Mouse (Mus musculus) megakaryocyte, embryonic 14.5 days (primary cell): ENCODE results near the gene Efnb2. TPM values are rescaled to one million over a fixed set of nuclear protein-coding genes. Genes with fewer than 3 reads are reported as not detected.

Experiments used
- H3K27me3 ChIP-seq: replicated peaks from 2 replicates; pipeline ENCODE3; 2012; ENCODE audit warnings: inconsistent platforms
- H3K36me3 ChIP-seq: replicated peaks from 2 replicates; pipeline ENCODE3; 2012; ENCODE audit warnings: low read length, inconsistent platforms, mixed read lengths
- H3K4me1 ChIP-seq: 2 replicates; pipeline ENCODE4 v1.6.1; 2012; ENCODE audit warnings: inconsistent platforms
- H3K4me3 ChIP-seq: replicated peaks from 2 replicates; pipeline ENCODE3; 2012; ENCODE audit warnings: moderate library complexity, mild to moderate bottlenecking, inconsistent platforms
- H3K9me3 ChIP-seq: 2 replicates; pipeline ENCODE4 v1.6.1; 2012; ENCODE audit warnings: inconsistent platforms
- FLI1 ChIP-seq: IDR thresholded peaks from 2 replicates; pipeline ENCODE4 v1.6.1; 2012; ENCODE audit warnings: low read length, inconsistent platforms, mixed read lengths
- GATA1 ChIP-seq: IDR thresholded peaks from 3 replicates; pipeline ENCODE4 v1.6.1; 2012; ENCODE audit warnings: mixed read lengths, low read length, inconsistent platforms, borderline replicate concordance
- polyA plus RNA-seq: library from polyadenylated mRNA; stranded (reverse); fragments of >175 nt; gene quantifications from 2 replicates; pipeline ENCODE4 v1.2.3, GENCODE M21; 2012; ENCODE audit warnings: low replicate concordance; ENCODE audit not compliant: insufficient read depth

The Efnb2 gene
- polyA plus RNA-seq, 1 experiment, result 0.19 TPM

DNA sequence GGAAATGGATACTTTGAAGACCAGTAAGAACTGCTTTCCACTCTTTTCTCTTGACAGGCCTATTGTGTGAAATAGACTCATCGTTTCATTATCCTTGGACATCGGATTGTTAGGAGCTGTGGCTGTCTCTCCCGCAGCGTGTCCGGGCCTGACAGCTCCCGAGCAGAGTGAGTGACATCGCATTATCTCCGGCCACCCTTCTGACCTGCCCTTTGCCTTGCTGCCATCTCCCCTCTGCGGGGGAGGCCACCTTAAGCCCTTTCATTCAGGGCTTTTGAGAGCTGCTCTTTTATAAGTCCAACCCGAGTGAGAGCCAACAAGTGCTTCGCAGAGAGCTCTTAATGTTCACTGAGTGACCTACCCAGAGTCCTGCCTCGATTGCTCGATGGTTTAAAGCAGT, 63.6 kb downstream of the Efnb2 start:
- H3K27me3 ChIP-seq, result peaks cover 26% of the 10 kb centered on the region
- peaks cover 16% of the 10 kb centered on the region for H3K9me3 ChIP-seq
- no peak for TF ChIP-seq GATA1
- no peak for TF ChIP-seq FLI1
- no peaks in the 10 kb centered on the region for H3K36me3 ChIP-seq
- peaks cover 27% of the 10 kb centered on the region for H3K4me1 ChIP-seq
- H3K4me3 ChIP-seq, result no peak overlapping the region

GRCm38 (mm10) chr8:8595831-8596611, 65.0 kb downstream of the Efnb2 start:
- Histone ChIP-seq H3K4me3 (no peak overlapping the region), H3K4me1 (peaks cover 18% of the 10 kb centered on the region), H3K9me3 (peaks cover 31% of the 10 kb centered on the region), H3K36me3 (no peaks in the 10 kb centered on the region), H3K27me3 (peaks cover 36% of the 10 kb centered on the region)
- TF ChIP-seq GATA1 (no peak), FLI1 (no peak)

DNA sequence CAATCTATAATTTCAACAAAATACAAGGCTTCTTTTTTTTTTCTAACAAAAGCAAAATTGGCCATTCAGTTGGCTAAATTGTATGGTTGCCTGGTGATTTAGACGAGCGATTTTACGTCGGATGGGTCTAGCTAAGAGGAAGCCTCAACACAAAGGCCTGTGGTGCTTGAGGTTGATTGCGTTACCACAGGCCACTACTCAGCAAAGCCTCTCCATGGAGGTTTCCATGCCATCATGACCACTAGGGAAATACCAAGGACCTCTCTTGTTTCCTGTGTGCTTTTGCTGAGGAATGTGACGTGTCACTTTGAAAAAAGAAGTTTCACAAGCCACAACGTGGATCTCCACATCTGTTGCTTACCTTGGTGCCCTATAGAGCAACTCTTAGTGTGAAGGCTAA, 67.2 kb downstream of the Efnb2 start:
- TF ChIP-seq FLI1 (no peak), GATA1 (no peak)
- Histone ChIP-seq H3K36me3 (no peaks in the 10 kb centered on the region), H3K27me3 (peaks cover 43% of the 10 kb centered on the region), H3K4me3 (peak overlapping the region; percentile 14), H3K9me3 (peaks cover 51% of the 10 kb centered on the region), H3K4me1 (peaks cover 18% of the 10 kb centered on the region)

DNA sequence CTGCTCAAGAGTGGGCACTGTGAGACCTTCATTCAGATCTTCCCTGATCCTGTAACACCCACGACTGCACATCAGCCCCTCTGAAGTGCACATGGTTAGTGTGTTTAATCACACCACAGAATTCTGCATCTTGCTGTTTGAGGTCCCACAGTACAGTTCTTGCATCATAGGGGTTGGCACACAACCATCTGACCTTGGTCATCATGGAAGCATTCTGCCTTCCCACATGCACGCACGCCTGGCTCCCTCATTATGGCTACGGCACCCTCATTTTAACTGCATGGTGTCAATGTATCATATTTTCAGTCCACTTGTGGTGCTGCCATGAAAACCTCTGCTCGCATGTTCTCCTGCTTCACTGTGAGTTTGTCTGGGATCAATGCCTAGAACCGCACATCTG, 67.7 kb downstream of the Efnb2 start:
- Histone ChIP-seq H3K36me3 (no peaks in the 10 kb centered on the region), H3K4me3 (peak overlapping the region; percentile 64), H3K27me3 (peaks cover 45% of the 10 kb centered on the region), H3K9me3 (peaks cover 56% of the 10 kb centered on the region), H3K4me1 (peaks cover 18% of the 10 kb centered on the region)
- TF ChIP-seq GATA1 (no peak), FLI1 (no peak)

DNA sequence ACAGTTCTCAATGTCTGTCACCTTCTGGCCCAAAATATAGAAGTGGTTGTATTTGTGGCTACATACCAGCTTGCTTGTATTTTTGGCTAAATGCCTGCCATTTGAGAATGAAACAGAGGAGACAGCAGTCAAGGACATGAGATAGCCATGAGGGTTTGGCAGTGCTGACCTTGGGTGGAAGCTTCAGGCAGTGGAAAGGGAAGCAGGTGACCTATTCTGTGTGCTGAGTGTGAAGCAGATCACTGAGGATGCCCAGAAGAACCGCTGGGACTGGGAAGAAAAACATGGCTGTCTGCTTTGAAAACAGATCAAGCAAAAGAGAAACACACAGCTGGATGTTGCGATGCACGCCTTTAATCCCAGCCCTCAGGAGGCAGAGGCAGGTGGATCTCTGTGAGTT, 68.7 kb downstream of the Efnb2 start:
- Histone ChIP-seq H3K27me3 (peaks cover 39% of the 10 kb centered on the region), H3K9me3 (peaks cover 56% of the 10 kb centered on the region), H3K4me3 (no peak overlapping the region), H3K36me3 (no peaks in the 10 kb centered on the region), H3K4me1 (peaks cover 18% of the 10 kb centered on the region)
- no peak for TF ChIP-seq FLI1

DNA sequence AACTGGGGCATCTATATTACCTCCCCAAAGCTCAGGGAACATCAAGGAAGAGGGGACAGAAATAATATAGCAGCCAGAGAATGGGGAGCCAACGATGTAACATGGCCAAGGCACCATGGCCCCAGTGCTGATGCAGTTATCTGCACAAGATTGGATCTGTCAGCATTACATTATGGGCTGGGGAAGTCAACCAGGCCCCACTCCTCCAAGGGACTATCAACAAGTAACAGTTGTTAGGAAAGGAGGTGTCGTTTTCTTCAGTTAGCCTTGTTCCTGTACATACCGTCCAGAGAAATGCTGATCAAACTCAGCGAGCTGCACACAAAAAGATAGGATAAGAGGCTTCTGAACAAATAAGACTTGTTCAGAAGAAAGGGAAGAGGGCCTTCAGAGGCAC, 77.1 kb downstream of the Efnb2 start:
- no peak for TF ChIP-seq FLI1
- TF ChIP-seq GATA1, result no peak

DNA sequence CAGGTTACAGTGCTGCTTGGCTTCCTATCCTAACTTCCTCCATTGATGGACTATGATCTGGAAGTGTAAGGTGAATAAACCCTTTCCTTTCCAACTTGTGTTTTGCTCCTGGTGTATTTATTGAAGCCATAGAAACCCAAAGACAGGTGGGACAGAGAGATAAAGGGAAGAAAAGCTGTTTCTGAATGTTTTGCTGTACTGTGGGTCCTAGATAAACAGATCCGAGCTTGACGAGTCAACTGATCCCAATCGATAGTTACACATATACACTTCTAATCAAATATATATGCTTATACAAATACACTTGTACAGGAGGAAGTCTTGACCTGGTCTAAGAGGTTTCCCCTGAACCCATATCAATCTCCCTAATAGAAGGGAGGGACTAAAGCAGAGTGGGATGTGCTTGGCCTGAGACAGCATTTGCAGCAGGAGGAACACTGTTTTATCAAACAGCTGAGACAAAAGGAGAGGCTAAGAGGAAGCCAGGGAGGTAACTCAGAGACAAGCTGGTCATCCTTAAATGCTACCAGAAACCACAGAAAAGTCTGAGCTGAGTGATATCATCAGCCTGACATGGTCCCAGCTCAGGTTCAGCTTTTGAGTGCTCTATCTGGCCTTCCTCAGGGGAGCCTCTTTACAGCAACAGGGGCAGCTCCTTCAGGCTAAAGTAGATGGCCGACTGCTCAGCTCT, 77.6 kb downstream of the Efnb2 start:
- Histone ChIP-seq H3K36me3 (no peaks in the 10 kb centered on the region), H3K9me3 (peaks cover 10% of the 10 kb centered on the region), H3K4me3 (no peak overlapping the region), H3K27me3 (peaks cover 25% of the 10 kb centered on the region), H3K4me1 (no peaks in the 10 kb centered on the region)
- TF ChIP-seq FLI1, result no peak
- no peak for TF ChIP-seq GATA1

More for the DNA sequence above, 77.1 kb downstream of the Efnb2 start:
- Histone ChIP-seq H3K4me1 (no peaks in the 10 kb centered on the region), H3K36me3 (no peaks in the 10 kb centered on the region), H3K4me3 (no peak overlapping the region), H3K9me3 (peaks cover 14% of the 10 kb centered on the region), H3K27me3 (peaks cover 27% of the 10 kb centered on the region)

DNA sequence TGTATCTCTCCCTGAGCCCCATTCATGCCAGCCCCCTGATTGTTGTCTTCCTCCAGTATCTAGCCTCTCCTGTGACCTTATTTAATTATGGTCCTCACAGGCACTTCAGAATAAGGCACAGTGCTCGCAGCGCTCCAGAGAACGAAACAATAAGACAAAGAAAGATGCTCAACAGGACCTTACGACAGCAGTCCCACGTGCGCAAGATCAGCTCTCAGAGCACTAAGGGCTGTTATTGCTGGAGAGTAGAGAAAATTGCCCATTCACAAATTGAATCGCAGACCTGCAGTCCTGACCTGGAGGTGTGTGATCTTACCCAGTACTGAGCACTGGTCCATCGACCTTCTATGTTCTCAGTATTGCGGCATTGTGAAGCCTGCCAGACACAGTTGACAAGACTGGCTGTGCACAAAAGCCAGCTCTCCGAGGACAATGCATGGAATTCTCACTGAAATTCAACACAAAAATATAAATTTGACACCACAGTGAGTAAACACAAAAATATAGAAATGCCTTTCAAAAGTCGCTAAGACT, 83.2 kb downstream of the Efnb2 start:
- H3K36me3 ChIP-seq, result no peaks in the 10 kb centered on the region
- H3K9me3 ChIP-seq, result peaks cover 25% of the 10 kb centered on the region
- H3K4me1 ChIP-seq, result no peaks in the 10 kb centered on the region
- peaks cover 13% of the 10 kb centered on the region for H3K27me3 ChIP-seq
- TF ChIP-seq FLI1 (no peak), GATA1 (no peak)
- no peak overlapping the region for H3K4me3 ChIP-seq

DNA sequence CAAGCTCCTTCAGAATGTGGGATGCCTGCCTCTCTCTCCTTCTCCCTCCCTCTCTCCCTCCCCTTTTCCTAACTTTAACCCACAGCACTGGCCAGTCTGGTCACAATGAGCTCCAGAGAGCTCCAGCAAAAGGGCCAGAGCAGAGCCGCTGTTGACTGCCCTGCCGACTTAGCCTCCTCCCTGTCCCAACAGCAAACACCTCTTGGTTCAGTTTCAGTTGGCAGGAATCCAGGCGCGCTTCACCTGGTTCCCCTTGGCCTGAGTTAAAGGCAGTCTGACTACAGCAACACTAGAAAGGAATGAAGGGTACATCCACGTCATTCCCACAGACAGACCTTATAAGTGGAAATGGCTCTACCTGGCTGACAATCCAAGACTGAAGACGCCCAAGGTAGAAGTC, 84.2 kb downstream of the Efnb2 start:
- Histone ChIP-seq H3K9me3 (peaks cover 28% of the 10 kb centered on the region), H3K4me3 (no peak overlapping the region)
- TF ChIP-seq GATA1 (no peak), FLI1 (no peak)

GRCm38 (mm10) chr8:8576286-8576685, 84.8 kb downstream of the Efnb2 start:
- H3K27me3 ChIP-seq, result peaks cover 11% of the 10 kb centered on the region
- H3K4me3 ChIP-seq, result no peak overlapping the region
- TF ChIP-seq FLI1 (no peak), GATA1 (no peak)

More for the DNA sequence above, 84.2 kb downstream of the Efnb2 start:
- Histone ChIP-seq H3K27me3 (peaks cover 11% of the 10 kb centered on the region), H3K4me1 (no peaks in the 10 kb centered on the region), H3K36me3 (no peaks in the 10 kb centered on the region)

More at GRCm38 (mm10) chr8:8576286-8576685, 84.8 kb downstream of the Efnb2 start:
- H3K36me3 ChIP-seq, result no peaks in the 10 kb centered on the region
- peaks cover 28% of the 10 kb centered on the region for H3K9me3 ChIP-seq
- no peaks in the 10 kb centered on the region for H3K4me1 ChIP-seq
